Mouse (Mus musculus) neural tube, embryonic 15.5 days (tissue): ENCODE data around the gene Hmcn1. TPM values are rescaled to one million over a fixed set of nuclear protein-coding genes. Genes with fewer than 3 reads are reported as not detected.

ENCODE experiments used
- ATAC-seq: fragments of 200-750 bp; cut with Nextera tagmentation; 2 replicates; pipeline ENCODE4 v1.8.0; 2017; ENCODE audit warnings: mild to moderate bottlenecking, moderate TSS enrichment, moderate library complexity; ENCODE audit not compliant: low FRiP score
- H3K27ac ChIP-seq: fragments of 300-500 bp; sonication (generic); replicated peaks from 2 replicates; pipeline ENCODE4 v1.5.1; 2015; ENCODE audit warnings: mild to moderate bottlenecking, inconsistent platforms
- H3K27me3 ChIP-seq: fragments of 300-500 bp; sonication (generic); replicated peaks from 2 replicates; pipeline ENCODE4 v1.6.1; 2015; ENCODE audit warnings: inconsistent platforms
- H3K36me3 ChIP-seq: fragments of 300-500 bp; sonication (generic); 2 replicates; pipeline ENCODE4 v1.6.1; 2015; ENCODE audit warnings: inconsistent platforms
- H3K4me1 ChIP-seq: fragments of 300-500 bp; sonication (generic); 2 replicates; pipeline ENCODE4 v1.6.1; 2015; ENCODE audit warnings: inconsistent platforms
- H3K4me2 ChIP-seq: fragments of 300-500 bp; sonication (generic); 2 replicates; pipeline ENCODE4 v1.6.1; 2015; ENCODE audit warnings: inconsistent platforms, mild to moderate bottlenecking, moderate library complexity
- H3K4me3 ChIP-seq: fragments of 300-500 bp; sonication (generic); replicated peaks from 2 replicates; pipeline ENCODE4 v1.5.1; 2015; ENCODE audit warnings: mild to moderate bottlenecking, inconsistent platforms
- H3K9ac ChIP-seq: fragments of 300-500 bp; sonication (generic); replicated peaks from 2 replicates; pipeline ENCODE4 v1.6.1; 2015; ENCODE audit warnings: mild to moderate bottlenecking, inconsistent platforms
- H3K9me3 ChIP-seq: fragments of 300-500 bp; sonication (generic); replicated peaks from 2 replicates; pipeline ENCODE4 v1.6.1; 2016; ENCODE audit warnings: inconsistent platforms
- WGBS: fragments of 180-500 bp; shearing (Covaris S2); methylation state at CpG from one replicate; pipeline ENCODE4 v1.1.7; 2015; ENCODE audit warnings: mixed read lengths; 5-methylcytosine and 5-hydroxymethylcytosine counted together
- polyA plus RNA-seq: library from polyadenylated mRNA; unstranded; fragments of >200 nt; fragmentation: Nextera tagmentation; extraction: Ambion mirVana; gene quantifications from 2 replicates; pipeline ENCODE4 v1.2.1, GENCODE M21; 2015

Gene Hmcn1
- polyA plus RNA-seq, 1 experiment from 2014 or later = 2.6 TPM

DNA sequence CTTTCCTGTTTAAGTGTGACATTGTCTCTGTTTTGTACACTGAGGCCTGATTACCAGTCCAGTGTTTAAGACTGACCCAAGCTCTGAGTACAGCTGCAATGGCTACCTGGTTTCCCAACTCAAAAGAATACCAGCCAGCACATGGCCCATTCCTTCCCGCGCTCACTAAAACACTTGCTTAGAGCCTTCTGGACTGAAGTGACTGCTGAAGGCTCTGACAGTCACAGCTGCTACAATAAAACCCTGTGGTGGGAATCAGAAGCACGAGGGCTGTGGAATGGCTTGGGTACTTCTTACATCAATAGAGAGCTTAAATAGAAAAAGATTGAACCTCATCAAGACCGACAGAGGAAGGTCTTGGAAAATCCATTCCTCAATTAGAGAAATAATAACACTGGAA lies 286.7 kb downstream of the Hmcn1 start:
- H3K27me3 ChIP-seq = no peaks in the 10 kb centered on the region
- whole genome bisulfite sequencing = 86% methylated on average over 4 of the region's 4 CpGs
- H3K27ac ChIP-seq = no peak overlapping the region
- H3K36me3 ChIP-seq = no peaks in the 10 kb centered on the region
- no peak for ATAC-seq
- H3K9ac ChIP-seq = no peak overlapping the region
- H3K4me3 ChIP-seq = no peak overlapping the region
- no peaks in the 10 kb centered on the region for H3K4me1 ChIP-seq
- H3K9me3 ChIP-seq = no peaks in the 10 kb centered on the region
- H3K4me2 ChIP-seq = no peak overlapping the region

GRCm38 (mm10) chr1:150697749-150698148 lies 295.5 kb downstream of the Hmcn1 start:
- no peak for ATAC-seq

GRCm38 (mm10) chr1:150682044-150682443 lies 311.2 kb downstream of the Hmcn1 start:
- Histone ChIP-seq H3K4me1 (no peaks in the 10 kb centered on the region; the same call in 1 of the 2 replicates), H3K9ac (no peak overlapping the region), H3K36me3 (no peaks in the 10 kb centered on the region), H3K9me3 (no peaks in the 10 kb centered on the region), H3K4me2 (no peak overlapping the region), H3K27me3 (no peaks in the 10 kb centered on the region), H3K4me3 (no peak overlapping the region), H3K27ac (no peak overlapping the region)
- WGBS = 86% methylated on average over 6 of the region's 6 CpGs
- ATAC-seq = no peak

More at GRCm38 (mm10) chr1:150697749-150698148, 295.5 kb downstream of the Hmcn1 start:
- Histone ChIP-seq H3K9me3 (no peaks in the 10 kb centered on the region), H3K36me3 (no peaks in the 10 kb centered on the region), H3K9ac (no peak overlapping the region), H3K4me3 (no peak overlapping the region), H3K4me1 (no peaks in the 10 kb centered on the region), H3K4me2 (no peak overlapping the region), H3K27ac (no peak overlapping the region), H3K27me3 (no peaks in the 10 kb centered on the region)
- WGBS = 91% methylated on average over 3 of the region's 3 CpGs

GRCm38 (mm10) chr1:150681433-150681832 lies 311.8 kb downstream of the Hmcn1 start:
- Histone ChIP-seq H3K9me3 (no peaks in the 10 kb centered on the region), H3K4me2 (no peak overlapping the region), H3K4me1 (no peaks in the 10 kb centered on the region; the same call in 1 of the 2 replicates), H3K4me3 (no peak overlapping the region), H3K27ac (no peak overlapping the region), H3K9ac (no peak overlapping the region), H3K27me3 (no peaks in the 10 kb centered on the region), H3K36me3 (no peaks in the 10 kb centered on the region)
- WGBS = 84% methylated on average over 3 of the region's 3 CpGs
- no peak for ATAC-seq

DNA sequence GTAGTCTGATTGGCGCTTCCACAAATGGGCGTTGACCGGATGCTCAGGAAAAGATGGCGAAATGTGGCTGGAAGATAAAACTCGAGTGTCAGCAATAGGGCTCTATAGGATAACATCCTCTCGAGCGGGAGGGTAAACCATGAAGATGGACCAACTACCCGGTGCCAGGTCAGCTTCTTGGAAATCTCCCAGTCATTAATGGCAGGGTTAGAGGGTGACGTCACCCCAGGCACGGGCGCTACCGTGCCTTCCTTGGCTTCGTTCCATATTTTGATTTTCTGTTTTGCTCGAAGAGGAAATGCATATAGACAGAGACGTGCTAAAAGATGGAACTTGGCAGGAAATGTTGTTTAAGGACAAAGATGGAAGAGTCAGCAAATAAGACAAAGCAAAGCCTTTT lies 312.2 kb downstream of the Hmcn1 start:
- Histone ChIP-seq H3K9ac (no peak overlapping the region), H3K4me2 (no peak overlapping the region), H3K36me3 (no peaks in the 10 kb centered on the region), H3K4me3 (no peak overlapping the region), H3K27me3 (no peaks in the 10 kb centered on the region), H3K4me1 (no peaks in the 10 kb centered on the region; the same call in 1 of the 2 replicates), H3K27ac (no peak overlapping the region), H3K9me3 (no peaks in the 10 kb centered on the region)
- 83% methylated on average over 15 of the region's 15 CpGs for WGBS
- ATAC-seq = no peak

DNA sequence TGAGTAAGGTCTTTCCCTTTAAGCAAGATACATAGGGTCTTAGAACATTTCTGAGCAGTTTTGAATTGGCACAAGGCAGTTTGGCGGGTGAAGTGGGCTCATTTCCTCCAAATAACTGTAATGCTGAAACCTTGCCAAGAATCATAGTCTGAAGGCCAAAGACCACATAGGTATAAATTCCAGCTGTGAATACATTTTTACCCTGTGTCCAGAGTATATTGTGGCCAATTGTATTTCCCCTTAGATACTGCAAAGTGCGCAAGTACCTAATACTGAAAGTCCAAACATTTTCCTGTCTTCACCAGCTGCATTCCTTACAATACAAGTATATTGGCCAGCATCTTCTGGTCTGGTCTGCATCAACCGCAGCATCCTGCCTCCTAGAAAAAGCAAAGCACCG lies 312.9 kb downstream of the Hmcn1 start:
- no peak for ATAC-seq
- no peaks in the 10 kb centered on the region; the same call in 1 of the 2 replicates for H3K4me1 ChIP-seq
- no peaks in the 10 kb centered on the region for H3K9me3 ChIP-seq
- H3K9ac ChIP-seq = no peak overlapping the region
- no peak overlapping the region for H3K27ac ChIP-seq
- no peaks in the 10 kb centered on the region for H3K36me3 ChIP-seq
- WGBS = 91% methylated on average over 4 of the region's 4 CpGs
- H3K27me3 ChIP-seq = no peaks in the 10 kb centered on the region
- no peak overlapping the region for H3K4me2 ChIP-seq
- no peak overlapping the region for H3K4me3 ChIP-seq

DNA sequence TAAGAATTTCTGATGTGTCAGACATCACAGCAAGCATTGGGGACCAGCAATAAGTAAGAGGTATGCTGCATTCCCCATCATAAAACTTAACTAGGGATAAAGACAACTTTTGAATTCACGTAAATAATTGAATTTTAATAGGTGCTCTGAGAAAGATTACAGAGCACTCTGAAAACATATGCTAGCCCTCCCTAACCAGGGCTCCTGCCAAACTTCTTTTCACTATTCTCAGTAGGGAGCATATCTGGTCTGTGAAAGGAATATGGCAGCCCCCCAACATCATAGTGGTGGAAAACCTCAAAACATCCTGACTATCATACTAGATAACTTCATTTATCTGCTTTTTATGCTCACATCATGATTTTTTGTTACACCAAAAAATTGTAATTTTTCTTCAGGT lies 347.9 kb downstream of the Hmcn1 start:
- no peaks in the 10 kb centered on the region for H3K4me1 ChIP-seq
- H3K9me3 ChIP-seq = no peaks in the 10 kb centered on the region
- no peaks in the 10 kb centered on the region for H3K27me3 ChIP-seq
- H3K27ac ChIP-seq = no peak overlapping the region
- no peak overlapping the region for H3K4me3 ChIP-seq
- no peaks in the 10 kb centered on the region for H3K36me3 ChIP-seq
- ATAC-seq = no peak
- no peak overlapping the region for H3K4me2 ChIP-seq
- H3K9ac ChIP-seq = no peak overlapping the region
- WGBS = 93% methylated on average over 1 of the region's 1 CpGs

- no peak overlapping the region for H3K4me2 ChIP-seq
- 74% methylated on average over 6 of the region's 6 CpGs for WGBS
- H3K27ac ChIP-seq = no peak overlapping the region
- no peak for ATAC-seq
- no peaks in the 10 kb centered on the region for H3K36me3 ChIP-seq
- no peaks in the 10 kb centered on the region for H3K4me1 ChIP-seq
- H3K9ac ChIP-seq = no peak overlapping the region
- no peaks in the 10 kb centered on the region for H3K9me3 ChIP-seq
- no peaks in the 10 kb centered on the region for H3K27me3 ChIP-seq
- H3K4me3 ChIP-seq = no peak overlapping the region
Measured at GRCm38 (mm10) chr1:150639522-150639921, 353.7 kb downstream of the Hmcn1 start.

DNA sequence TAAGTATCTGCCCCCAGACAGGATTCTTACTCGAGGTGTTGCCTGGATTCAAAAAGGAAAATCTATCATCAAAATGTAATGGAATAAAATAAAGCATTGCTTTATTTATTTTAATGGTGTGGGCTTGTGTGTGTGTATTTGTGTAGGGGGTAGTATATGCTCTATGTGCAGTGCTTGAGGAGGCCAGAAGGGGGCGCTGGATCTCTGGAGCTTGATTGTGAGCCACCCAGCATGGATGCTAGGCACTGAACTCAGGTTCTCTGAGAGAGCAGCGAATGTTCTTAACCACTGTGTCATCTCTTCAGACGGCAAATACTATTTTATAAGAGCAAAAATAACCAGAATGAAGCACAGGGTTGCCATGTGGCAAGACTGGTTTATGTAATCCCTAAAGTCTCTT lies 360.7 kb downstream of the Hmcn1 start:
- Histone ChIP-seq H3K9me3 (no peaks in the 10 kb centered on the region), H3K4me3 (no peak overlapping the region), H3K4me2 (no peak overlapping the region), H3K27me3 (no peaks in the 10 kb centered on the region), H3K9ac (no peak overlapping the region), H3K4me1 (no peaks in the 10 kb centered on the region), H3K27ac (no peak overlapping the region), H3K36me3 (no peaks in the 10 kb centered on the region)
- WGBS = 76% methylated on average over 4 of the region's 4 CpGs
- no peak for ATAC-seq

- Histone ChIP-seq H3K27me3 (no peaks in the 10 kb centered on the region), H3K36me3 (no peaks in the 10 kb centered on the region), H3K9me3 (no peaks in the 10 kb centered on the region), H3K9ac (no peak overlapping the region), H3K27ac (no peak overlapping the region), H3K4me3 (no peak overlapping the region), H3K4me2 (no peak overlapping the region), H3K4me1 (no peaks in the 10 kb centered on the region)
- ATAC-seq = no peak
- WGBS = 86% methylated on average over 3 of the region's 3 CpGs
Measured at GRCm38 (mm10) chr1:150631856-150632171, 361.4 kb downstream of the Hmcn1 start.

DNA sequence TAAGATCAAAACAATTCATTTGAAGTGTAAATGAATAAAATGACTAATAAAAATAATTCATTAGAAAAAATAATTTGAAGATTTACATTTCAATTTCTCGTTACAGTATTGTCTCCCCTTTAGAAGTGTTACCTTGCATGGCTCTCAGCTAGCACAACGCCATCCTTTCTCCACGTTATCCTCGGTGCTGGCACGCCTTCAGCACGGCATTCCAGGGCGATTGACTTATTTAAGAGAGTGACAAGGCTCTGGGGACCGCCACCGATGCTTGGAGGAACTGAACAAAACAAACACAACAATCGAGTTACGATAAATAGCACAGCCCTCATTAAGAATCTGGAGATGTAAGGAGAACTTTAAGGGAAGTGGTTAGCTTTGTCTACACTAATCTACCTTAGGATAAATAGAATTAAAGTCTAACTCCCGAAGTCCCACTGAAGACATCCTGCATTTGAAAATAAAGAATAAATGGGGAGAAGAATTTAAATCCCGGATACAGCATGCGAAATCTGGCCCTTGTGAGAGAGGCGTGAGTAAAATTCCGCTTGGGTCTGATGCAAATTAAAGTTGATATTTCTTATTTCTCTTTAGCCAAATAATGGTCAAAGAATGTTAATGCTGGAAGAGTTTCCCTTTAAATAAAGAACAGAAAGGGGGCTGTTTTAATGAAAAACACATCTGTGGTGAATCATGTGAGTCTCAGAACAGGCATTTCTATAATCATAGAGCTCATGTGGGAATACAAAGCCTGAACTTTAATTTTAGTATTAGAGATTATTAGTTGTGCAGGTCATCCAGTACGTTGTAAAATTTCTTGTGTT lies 362.0 kb downstream of the Hmcn1 start:
- WGBS = 62% methylated on average over 17 of the region's 17 CpGs
- no peak for ATAC-seq
- no peaks in the 10 kb centered on the region for H3K36me3 ChIP-seq
- H3K27me3 ChIP-seq = no peaks in the 10 kb centered on the region
- no peak overlapping the region for H3K4me2 ChIP-seq
- H3K4me1 ChIP-seq = no peaks in the 10 kb centered on the region
- no peak overlapping the region for H3K27ac ChIP-seq
- no peak overlapping the region for H3K4me3 ChIP-seq
- H3K9me3 ChIP-seq = no peaks in the 10 kb centered on the region
- no peak overlapping the region for H3K9ac ChIP-seq

- no peaks in the 10 kb centered on the region for H3K9me3 ChIP-seq
- H3K4me1 ChIP-seq = no peaks in the 10 kb centered on the region
- H3K9ac ChIP-seq = no peak overlapping the region
- 91% methylated on average over 2 of the region's 2 CpGs for WGBS
- no peak overlapping the region for H3K4me2 ChIP-seq
- no peak for ATAC-seq
- H3K27ac ChIP-seq = no peak overlapping the region
- H3K27me3 ChIP-seq = no peaks in the 10 kb centered on the region
- H3K4me3 ChIP-seq = no peak overlapping the region
- H3K36me3 ChIP-seq = no peaks in the 10 kb centered on the region
Measured at GRCm38 (mm10) chr1:150623226-150623625, 370.0 kb downstream of the Hmcn1 start.
